Mouse (Mus musculus) spleen, adult 2 months (tissue): ENCODE measurements around the gene Gm10234. TPM values are rescaled to one million over a fixed set of nuclear protein-coding genes. Genes with fewer than 3 reads are reported as not detected.

Experiments
- DNase-seq, 2 experiments: peaks; one replicate each; pipeline versions ENCODE4 v3.0.0 to v3.0.0-alpha.2; 2012 to 2021; ENCODE audit warnings: low spot score in 2 of 2, low read depth in 1 of 2
- H3K27ac ChIP-seq: fragments of 200-500 bp; 2 replicates; pipeline ENCODE4 v1.5.1; 2012; ENCODE audit warnings: low read length, inconsistent platforms; ENCODE audit not compliant: insufficient read depth
- H3K27me3 ChIP-seq: fragments of 200-500 bp; 2 replicates; pipeline ENCODE4 v1.6.1; 2012; ENCODE audit warnings: mild to moderate bottlenecking, moderate library complexity, low read length, inconsistent platforms; ENCODE audit not compliant: control insufficient read depth, insufficient read depth
- H3K36me3 ChIP-seq: fragments of 200-500 bp; 2 replicates; pipeline ENCODE4 v1.6.1; 2012; ENCODE audit warnings: mild to moderate bottlenecking, low read length, inconsistent platforms; ENCODE audit not compliant: control insufficient read depth, insufficient read depth
- H3K4me1 ChIP-seq: fragments of 200-500 bp; 2 replicates; pipeline ENCODE4 v1.6.1; 2011; ENCODE audit warnings: inconsistent platforms; ENCODE audit not compliant: control insufficient read depth, insufficient read depth, insufficient read length
- H3K4me3 ChIP-seq: fragments of 200-500 bp; 2 replicates; pipeline ENCODE4 v1.5.1; 2011; ENCODE audit warnings: mild to moderate bottlenecking, inconsistent platforms; ENCODE audit not compliant: insufficient read depth, insufficient read length; ENCODE audit errors: extremely low read depth
- CTCF ChIP-seq: fragments of 200-500 bp; IDR thresholded peaks from 2 replicates; pipeline ENCODE4 v1.5.1; 2011; ENCODE audit warnings: mild to moderate bottlenecking, inconsistent platforms; ENCODE audit not compliant: insufficient read depth, insufficient read length, insufficient replicate concordance; ENCODE audit errors: extremely low read depth
- POLR2A ChIP-seq: fragments of 200-500 bp; IDR thresholded peaks from 2 replicates; pipeline ENCODE4 v1.6.1; 2011; ENCODE audit warnings: low read depth, low read length, inconsistent platforms
- WGBS: fragments of 180-500 bp; shearing (Covaris S2); methylation state at CpG from one replicate; pipeline ENCODE4 v1.1.7; 2018; 5-methylcytosine and 5-hydroxymethylcytosine counted together
- polyA plus RNA-seq: library from polyadenylated mRNA; depleted of rRNA; stranded (reverse); fragments of >200 nt; gene quantifications from 2 replicates; pipeline ENCODE4 v1.2.3, GENCODE M21; 2012; rRNA removed

Gm10234 gene
- polyA plus RNA-seq, 1 experiment = not detected

DNA sequence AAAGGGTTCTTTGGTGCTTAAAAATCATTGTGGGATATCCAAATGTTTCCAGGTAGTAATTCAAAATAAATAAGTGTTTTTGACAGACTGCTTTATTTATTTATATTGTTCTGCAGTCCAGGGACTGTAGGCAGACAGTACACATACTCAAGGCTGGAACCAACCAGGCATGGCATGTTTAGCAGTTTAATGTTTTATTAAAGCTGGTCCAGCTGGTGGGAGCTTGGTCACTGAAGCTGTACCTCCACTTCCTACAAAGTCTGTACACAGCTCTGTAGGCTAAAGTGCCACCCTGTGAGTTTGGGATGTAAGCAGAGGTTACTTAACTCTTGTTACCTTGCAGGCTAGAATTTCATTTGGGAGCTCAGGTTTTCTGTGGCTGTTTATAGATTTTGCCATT, 27.5 kb downstream of the Gm10234 start:
- H3K27me3 ChIP-seq = no peaks in the 10 kb centered on the region
- TF ChIP-seq CTCF (no peak), POLR2A (no peak)

DNA sequence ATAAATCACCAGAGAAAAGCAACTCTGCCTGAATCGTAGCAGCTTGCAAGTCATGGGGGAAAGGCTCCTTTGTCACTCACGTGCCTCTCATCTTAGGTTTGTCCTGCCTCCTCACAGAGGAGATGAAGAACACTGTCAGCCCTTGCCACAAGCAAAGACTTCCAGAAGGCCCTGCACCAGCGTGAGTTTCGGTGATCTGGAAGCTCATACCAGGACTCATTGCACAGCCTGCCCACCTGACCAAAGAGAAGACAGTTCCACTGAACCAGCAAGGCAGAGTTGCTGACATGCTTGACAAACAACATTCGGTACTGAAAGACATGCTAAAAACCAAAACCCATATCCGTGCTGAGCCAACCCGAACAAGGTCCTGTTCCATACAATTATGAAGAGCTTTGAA, 31.1 kb downstream of the Gm10234 start:
- Histone ChIP-seq H3K27me3 (no peaks in the 10 kb centered on the region), H3K4me1 (no peaks in the 10 kb centered on the region), H3K27ac (no peak overlapping the region), H3K36me3 (no peaks in the 10 kb centered on the region), H3K4me3 (no peak overlapping the region)
- WGBS = 90% methylated on average over 7 of the region's 7 CpGs
- DNase-seq = no peak
- TF ChIP-seq POLR2A = no peak
- TF ChIP-seq CTCF = no peak

More for the DNA sequence above, 27.5 kb downstream of the Gm10234 start:
- H3K27ac ChIP-seq = no peak overlapping the region
- no peak overlapping the region for H3K4me3 ChIP-seq
- H3K36me3 ChIP-seq = no peaks in the 10 kb centered on the region
- no peak for DNase-seq
- H3K4me1 ChIP-seq = no peaks in the 10 kb centered on the region

DNA sequence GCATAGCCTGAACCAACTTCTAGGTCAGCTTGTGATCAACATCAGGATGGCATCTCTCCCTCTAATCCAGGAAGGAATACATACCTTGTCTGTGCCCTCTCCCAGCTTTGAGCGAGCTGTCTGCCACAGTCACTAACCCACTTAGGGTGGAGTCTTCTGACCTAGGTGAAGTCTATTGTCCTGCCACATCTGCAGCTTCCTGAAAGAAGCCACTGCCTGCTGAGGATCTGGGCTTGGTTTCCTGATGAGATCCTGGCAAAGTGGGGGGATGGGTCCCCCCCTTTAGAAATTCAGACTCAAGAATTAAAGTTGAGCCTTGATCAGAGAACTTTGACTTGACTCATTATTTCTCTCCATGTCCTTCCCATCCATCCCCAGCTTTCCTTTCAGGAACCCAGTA, 32.0 kb downstream of the Gm10234 start:
- Histone ChIP-seq H3K27me3 (no peaks in the 10 kb centered on the region), H3K4me3 (no peak overlapping the region), H3K27ac (no peak overlapping the region), H3K4me1 (no peaks in the 10 kb centered on the region), H3K36me3 (no peaks in the 10 kb centered on the region)
- DNase-seq = no peak
- TF ChIP-seq CTCF = no peak
- no peak for TF ChIP-seq POLR2A
- 76% methylated on average over 1 of the region's 1 CpGs for WGBS

DNA sequence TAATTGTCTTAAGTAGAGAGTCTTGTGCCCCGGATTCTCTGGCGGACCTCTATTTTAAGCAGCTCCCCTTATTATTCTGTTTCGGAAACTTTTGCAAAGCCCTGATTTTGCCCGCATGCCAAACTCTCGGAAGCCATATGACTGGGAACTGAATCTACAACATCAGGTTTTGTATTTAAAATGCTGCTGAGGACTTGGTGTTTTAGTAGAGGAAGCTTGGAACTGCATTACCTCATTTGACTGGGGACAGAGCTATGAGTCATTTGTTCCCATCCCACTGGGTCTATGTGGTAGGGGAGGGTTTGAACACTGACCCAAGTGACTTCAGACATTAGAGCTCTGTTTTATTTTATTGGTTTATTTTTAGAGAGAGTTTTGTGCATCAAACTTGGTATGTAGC, 38.2 kb downstream of the Gm10234 start:
- Histone ChIP-seq H3K4me3 (no peak overlapping the region), H3K36me3 (no peaks in the 10 kb centered on the region), H3K27ac (no peak overlapping the region), H3K4me1 (no peaks in the 10 kb centered on the region), H3K27me3 (no peaks in the 10 kb centered on the region)
- TF ChIP-seq CTCF (no peak), POLR2A (no peak)
- DNase-seq = no peak
- 88% methylated on average over 5 of the region's 5 CpGs for WGBS

DNA sequence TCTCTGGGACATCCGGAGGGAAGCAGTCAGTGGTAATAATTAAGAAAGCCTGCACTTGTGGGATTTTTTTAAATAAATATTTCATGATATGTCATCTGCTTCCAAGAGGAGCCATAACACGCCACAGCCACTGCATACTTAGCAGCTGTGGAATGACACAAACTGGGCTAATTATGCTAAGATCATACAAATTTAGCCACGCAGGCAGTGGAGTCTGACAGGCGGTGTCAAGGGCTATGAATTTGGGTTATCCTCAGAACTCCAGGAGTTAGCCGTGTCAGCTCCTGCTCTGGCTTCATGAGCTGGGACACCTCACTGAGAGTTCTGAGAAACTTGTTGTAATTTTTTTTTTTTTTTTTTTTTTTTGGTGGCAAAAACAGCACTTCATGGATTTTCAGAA, 40.8 kb downstream of the Gm10234 start:
- no peaks in the 10 kb centered on the region for H3K27me3 ChIP-seq
- no peak for DNase-seq
- no peak overlapping the region for H3K27ac ChIP-seq
- TF ChIP-seq POLR2A (no peak), CTCF (no peak)
- H3K4me1 ChIP-seq = no peaks in the 10 kb centered on the region
- no peaks in the 10 kb centered on the region for H3K36me3 ChIP-seq
- H3K4me3 ChIP-seq = no peak overlapping the region
- 92% methylated on average over 5 of the region's 5 CpGs for WGBS

DNA sequence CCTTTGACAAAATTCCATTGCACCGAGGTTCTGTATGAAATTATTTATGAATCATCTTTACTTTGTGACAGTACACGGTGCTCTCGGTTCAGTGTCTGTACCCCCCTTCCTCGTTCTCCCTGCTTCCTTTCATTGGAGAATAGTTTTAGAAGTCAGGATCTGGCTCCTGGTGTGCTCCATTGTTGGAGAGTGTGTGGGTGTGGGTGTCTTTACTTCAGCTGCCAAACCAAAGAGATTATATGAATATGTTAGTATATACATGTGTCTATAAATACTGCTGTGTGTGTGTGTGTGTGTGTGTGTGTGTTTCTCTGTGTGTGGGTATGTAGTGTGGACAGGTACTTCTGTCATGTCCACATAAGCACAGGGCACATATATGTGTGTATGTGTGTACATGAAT, 49.9 kb downstream of the Gm10234 start:
- no peaks in the 10 kb centered on the region for H3K36me3 ChIP-seq
- no peak overlapping the region for H3K27ac ChIP-seq
- no peak for DNase-seq
- H3K27me3 ChIP-seq = no peaks in the 10 kb centered on the region
- H3K4me3 ChIP-seq = no peak overlapping the region
- TF ChIP-seq CTCF = no peak
- TF ChIP-seq POLR2A = no peak
- H3K4me1 ChIP-seq = no peaks in the 10 kb centered on the region
- 90% methylated on average over 4 of the region's 4 CpGs for WGBS

Other genes with a start within 250 kb of the Gm10234 start
- 0.34 and 0.36 TPM in 2 replicates for gene Kbtbd8, start 204.9 kb upstream of the Gm10234 start, polyA plus RNA-seq